Mouse (Mus musculus) kidney, postnatal 0 days (tissue): Measurements from ENCODE around the gene Esyt2. TPM values are rescaled to one million over a fixed set of nuclear protein-coding genes. Genes with fewer than 3 reads are reported as not detected.
"Not testable (repeated sequence)": the region's sequence is repeated elsewhere in the genome, so short reads cannot be mapped to it uniquely, and the experiment has no call there.

Experiments used
- ATAC-seq: fragments of 200-750 bp; cut with Nextera tagmentation; replicated peaks from 2 replicates; pipeline ENCODE4 v1.8.0; 2017; ENCODE audit warnings: low read depth, moderate number of reproducible peaks, moderate TSS enrichment, moderate library complexity; ENCODE audit not compliant: low FRiP score
- DNase-seq: peaks from one replicate; pipeline ENCODE4 v3.0.0-alpha.2; 2016; ENCODE audit warnings: low spot score
- H3K27ac ChIP-seq: fragments of 300-500 bp; sonication (generic); 2 replicates; pipeline ENCODE4 v1.5.1; 2014; ENCODE audit warnings: mild to moderate bottlenecking
- H3K27me3 ChIP-seq: fragments of 300-500 bp; sonication (generic); 2 replicates; pipeline ENCODE4 v1.6.1; 2014; ENCODE audit warnings: low read length, mixed read lengths; ENCODE audit not compliant: insufficient read depth
- H3K36me3 ChIP-seq: fragments of 300-500 bp; sonication (generic); 2 replicates; pipeline ENCODE4 v1.6.1; 2014; ENCODE audit warnings: low read length, mixed read lengths; ENCODE audit not compliant: insufficient read depth
- H3K4me1 ChIP-seq: fragments of 300-500 bp; sonication (generic); replicated peaks from 2 replicates; pipeline ENCODE4 v1.6.1; 2014; ENCODE audit warnings: antibody characterized with exemption, low read length, mixed read lengths; ENCODE audit not compliant: insufficient read depth
- H3K4me2 ChIP-seq: fragments of 300-500 bp; sonication (generic); 2 replicates; pipeline ENCODE4 v1.6.1; 2014; ENCODE audit warnings: mild to moderate bottlenecking, low read length, moderate library complexity, mixed read lengths
- H3K4me3 ChIP-seq: fragments of 300-500 bp; sonication (generic); replicated peaks from 2 replicates; pipeline ENCODE4 v1.5.1; 2014; ENCODE audit warnings: low read depth, low read length
- H3K9ac ChIP-seq: fragments of 300-500 bp; sonication (generic); 2 replicates; pipeline ENCODE4 v1.6.1; 2014; ENCODE audit warnings: low read depth, low read length
- H3K9me3 ChIP-seq: fragments of 300-500 bp; sonication (generic); replicated peaks from 2 replicates; pipeline ENCODE4 v1.6.1; 2016; ENCODE audit warnings: low read length, inconsistent platforms, mixed read lengths
- CTCF ChIP-seq: IDR thresholded peaks from 2 replicates; pipeline ENCODE4 v1.5.1; 2016; ENCODE audit warnings: antibody characterized with exemption, low read depth, mild to moderate bottlenecking, moderate library complexity
- WGBS: fragments of 180-500 bp; shearing (Covaris S2); extraction: QIAGEN DNeasy Blood & Tissue Kit; methylation state at CpG from one replicate; pipeline ENCODE4 v1.1.7; 2014; 5-methylcytosine and 5-hydroxymethylcytosine counted together
- polyA plus RNA-seq: library from polyadenylated mRNA; unstranded; fragments of >200 nt; fragmentation: Nextera tagmentation; extraction: Ambion mirVana; gene quantifications from 2 replicates; pipeline ENCODE4 v1.2.1, GENCODE M21; 2015

Esyt2 gene
- polyA plus RNA-seq, 1 experiment from 2014 or later = 13.9 TPM

GRCm38 (mm10) chr12:116264756-116265155 is 16.2 kb upstream of the Esyt2 start:
- H3K9ac ChIP-seq = no peak overlapping the region
- 90% methylated on average over 2 of the region's 2 CpGs for WGBS
- ATAC-seq (no peak), DNase-seq (no peak)
- H3K36me3 ChIP-seq = no peaks in the 10 kb centered on the region
- H3K4me1 ChIP-seq = no peaks in the 10 kb centered on the region
- H3K27me3 ChIP-seq = no peaks in the 10 kb centered on the region
- H3K4me3 ChIP-seq = no peak overlapping the region
- no peak overlapping the region for H3K27ac ChIP-seq
- no peaks in the 10 kb centered on the region for H3K9me3 ChIP-seq
- no peak overlapping the region for H3K4me2 ChIP-seq
- TF ChIP-seq CTCF = no peak

- Histone ChIP-seq H3K36me3 (no peaks in the 10 kb centered on the region), H3K4me3 (no peak overlapping the region), H3K27ac (no peak overlapping the region), H3K9ac (no peak overlapping the region), H3K4me1 (no peaks in the 10 kb centered on the region), H3K4me2 (no peak overlapping the region), H3K27me3 (no peaks in the 10 kb centered on the region), H3K9me3 (no peaks in the 10 kb centered on the region)
- ATAC-seq (no peak), DNase-seq (no peak)
- no peak for TF ChIP-seq CTCF
- WGBS = 76% methylated on average over 2 of the region's 2 CpGs
Observed at GRCm38 (mm10) chr12:116265275-116265674, 15.7 kb upstream of the Esyt2 start.

- DNase-seq (no peak), ATAC-seq (no peak; the same call in 1 of the 2 replicates)
- H3K27ac ChIP-seq = no peak overlapping the region
- 65% methylated on average over 5 of the region's 5 CpGs for WGBS
- no peak for TF ChIP-seq CTCF
- H3K4me2 ChIP-seq = no peak overlapping the region
- no peak overlapping the region for H3K4me3 ChIP-seq
- H3K4me1 ChIP-seq = no peaks in the 10 kb centered on the region
- no peaks in the 10 kb centered on the region for H3K36me3 ChIP-seq
- H3K27me3 ChIP-seq = no peaks in the 10 kb centered on the region
- no peak overlapping the region for H3K9ac ChIP-seq
- no peaks in the 10 kb centered on the region for H3K9me3 ChIP-seq
Observed at GRCm38 (mm10) chr12:116269450-116269849, 11.5 kb upstream of the Esyt2 start.

GRCm38 (mm10) chr12:116270538-116270937 is 10.5 kb upstream of the Esyt2 start:
- Histone ChIP-seq H3K4me3 (no peak overlapping the region), H3K9ac (no peak overlapping the region), H3K36me3 (no peaks in the 10 kb centered on the region), H3K9me3 (no peaks in the 10 kb centered on the region), H3K27me3 (no peaks in the 10 kb centered on the region), H3K4me1 (no peaks in the 10 kb centered on the region), H3K4me2 (no peak overlapping the region), H3K27ac (no peak overlapping the region)
- DNase-seq = no peak
- ATAC-seq = no peak
- no peak for TF ChIP-seq CTCF
- 73% methylated on average over 1 of the region's 1 CpGs for WGBS

- Histone ChIP-seq H3K27ac (no peak overlapping the region), H3K4me1 (no peaks in the 10 kb centered on the region), H3K36me3 (no peaks in the 10 kb centered on the region), H3K9me3 (no peaks in the 10 kb centered on the region), H3K4me2 (no peak overlapping the region), H3K27me3 (no peaks in the 10 kb centered on the region), H3K9ac (no peak overlapping the region), H3K4me3 (no peak overlapping the region)
- no peak for DNase-seq
- ATAC-seq = no peak
- WGBS = 92% methylated on average over 2 of the region's 2 CpGs
- no peak for TF ChIP-seq CTCF
Observed at GRCm38 (mm10) chr12:116271071-116271470, 9.9 kb upstream of the Esyt2 start.

GRCm38 (mm10) chr12:116273733-116274132 is 7.3 kb upstream of the Esyt2 start:
- WGBS = 65% methylated on average over 1 of the region's 1 CpGs

GRCm38 (mm10) chr12:116275086-116275485 is 5.9 kb upstream of the Esyt2 start, which contains the start of gene Gm11027:
Gm11027 (plus strand) TSS chr12:116275386.
- not testable (repeated sequence) for DNase-seq, H3K4me1 ChIP-seq, H3K9ac ChIP-seq, H3K4me2 ChIP-seq, H3K4me3 ChIP-seq, H3K9me3 ChIP-seq, H3K27me3 ChIP-seq, H3K36me3 ChIP-seq, H3K27ac ChIP-seq, ATAC-seq
- WGBS = 81% methylated on average over 2 of the region's 2 CpGs

More at GRCm38 (mm10) chr12:116273733-116274132, 7.3 kb upstream of the Esyt2 start:
- ATAC-seq = no peak
- no peaks in the 10 kb centered on the region for H3K36me3 ChIP-seq
- no peak for TF ChIP-seq CTCF
- H3K4me1 ChIP-seq = no peaks in the 10 kb centered on the region
- H3K27me3 ChIP-seq = no peaks in the 10 kb centered on the region
- DNase-seq = no peak
- H3K4me3 ChIP-seq = no peak overlapping the region
- H3K4me2 ChIP-seq = no peak overlapping the region
- no peak overlapping the region for H3K9ac ChIP-seq
- no peak overlapping the region for H3K27ac ChIP-seq
- no peaks in the 10 kb centered on the region for H3K9me3 ChIP-seq
